In genomic region chr4:116642071-116642470, GRCm38 (mm10) we compare ENCODE assay signal across 23 mouse cellular contexts. TPM values are rescaled to one million over a fixed set of nuclear protein-coding genes. Genes with fewer than 3 reads are reported as not detected.
DNase-seq lines count a peak whose midpoint lies in the region; ATAC-seq and TF ChIP-seq lines count a peak whose summit lies in the region.
"Had no signal": no experiment of that assay in that cellular context is flagged by ENCODE, and none has a peak within 500 bp of the region (broad histone marks: within the 10 kb centered on the region; RNA-seq: fewer than 3 reads in every experiment).

No protein-coding gene starts in this region.

- H3K27ac ChIP-seq in intestine, postnatal 0 days (ENCODE audit: low read depth, low read length): no peak overlapping the region
- no peak overlapping the region for H3K27ac ChIP-seq in intestine, embryonic 16.5 days (ENCODE audit: low read length)
- H3K27ac ChIP-seq in liver, postnatal 0 days (ENCODE audit: low read depth): no peak overlapping the region
- H3K27ac ChIP-seq: hindbrain, embryonic 15.5 days; intestine, embryonic 15.5 days; limb, embryonic 12.5 days; liver, embryonic 13.5 days; midbrain, embryonic 12.5 days; neural tube, embryonic 12.5 days had no signal

- no peak for ATAC-seq in intestine, postnatal 0 days
- no peak for ATAC-seq in intestine, embryonic 16.5 days
- no peak for ATAC-seq in liver, postnatal 0 days
- ATAC-seq in Patski: no peak
- ATAC-seq: forebrain, embryonic 14.5 days; intestine, embryonic 15.5 days had no signal

- POLR2A ChIA-PET in Patski (lab: Charles Lee): no interaction called here

- no peaks in the 10 kb centered on the region for H3K27me3 ChIP-seq in intestine, postnatal 0 days (replicated peaks; ENCODE audit: control insufficient read depth, insufficient read depth, low read length)
- no peaks in the 10 kb centered on the region for H3K27me3 ChIP-seq in intestine, embryonic 16.5 days (replicated peaks; ENCODE audit: control insufficient read depth, insufficient read depth, low read length)
- H3K27me3 ChIP-seq in liver, postnatal 0 days (ENCODE audit: insufficient read depth, low read length): no peaks in the 10 kb centered on the region
- no peaks in the 10 kb centered on the region for H3K27me3 ChIP-seq in E14TG2a.4 (ENCODE audit: insufficient read depth, low read length)
- no peaks in the 10 kb centered on the region for H3K27me3 ChIP-seq in Patski
- H3K27me3 ChIP-seq: hindbrain, embryonic 15.5 days; intestine, embryonic 15.5 days; limb, embryonic 12.5 days; liver, embryonic 13.5 days; midbrain, embryonic 12.5 days; neural tube, embryonic 12.5 days had no signal

- no peak overlapping the region for H3K9ac ChIP-seq in intestine, postnatal 0 days (ENCODE audit: low read depth, low read length)
- no peak overlapping the region for H3K9ac ChIP-seq in intestine, embryonic 16.5 days (ENCODE audit: low read depth, low read length)
- H3K9ac ChIP-seq in liver, postnatal 0 days (replicated peaks): no peak overlapping the region
- H3K9ac ChIP-seq: hindbrain, embryonic 15.5 days; intestine, embryonic 15.5 days; limb, embryonic 12.5 days; liver, embryonic 13.5 days; midbrain, embryonic 12.5 days; neural tube, embryonic 12.5 days had no signal

- TF ChIP-seq EP300 in liver, postnatal 0 days (IDR thresholded peaks at IDR 0.05; ENCODE audit: low read depth): no peak

- TF ChIP-seq CTCF in intestine, postnatal 0 days (IDR thresholded peaks at IDR 0.05; ENCODE audit: low read depth): peak; percentile 54
- TF ChIP-seq CTCF in liver, postnatal 0 days (IDR thresholded peaks at IDR 0.05; ENCODE audit: low read depth): peak; percentile 39
- TF ChIP-seq CTCF in E14TG2a.4 (conservative IDR thresholded peaks at IDR 0.05; ENCODE audit: low read length): peak; percentile 26
- TF ChIP-seq CTCF in Patski (IDR thresholded peaks at IDR 0.05): peak; percentile 53

- no peak for DNase-seq in liver, postnatal 0 days
- DNase-seq in liver (no peak), Patski (ENCODE audit: low read depth, low spot score) (no peak)
- no peak for DNase-seq in cerebellum, postnatal 4 days (ENCODE audit: low spot score in 2 of 2)
- DNase-seq: adrenal gland, postnatal 25 days; cerebellum, adult 8-10 months; cerebellum, postnatal 36 days; gastrocnemius, postnatal 14 days; heart, adult 18-20 months; heart, postnatal 4 days; kidney, postnatal 10 days; liver, embryonic 13.5 days; right cerebral cortex, postnatal 14 days; spleen, adult 18-20 months had no signal

- WGBS in intestine, postnatal 0 days: 97% methylated on average over 1 of the region's 1 CpGs
- WGBS in intestine, embryonic 16.5 days: 96% methylated on average over 1 of the region's 1 CpGs
- 94% methylated on average over 1 of the region's 1 CpGs for WGBS in liver, postnatal 0 days (ENCODE audit: insufficient replicate concordance)

- no peaks in the 10 kb centered on the region for H3K9me3 ChIP-seq in intestine, postnatal 0 days (ENCODE audit: control insufficient read depth)
- no peaks in the 10 kb centered on the region for H3K9me3 ChIP-seq in intestine, embryonic 16.5 days (ENCODE audit: control insufficient read depth, low read length)
- no peaks in the 10 kb centered on the region for H3K9me3 ChIP-seq in liver, postnatal 0 days (ENCODE audit: low read length)
- H3K9me3 ChIP-seq in E14TG2a.4 (ENCODE audit: low read length): no peaks in the 10 kb centered on the region
- H3K9me3 ChIP-seq: hindbrain, embryonic 15.5 days; intestine, embryonic 15.5 days; limb, embryonic 12.5 days; liver, embryonic 13.5 days; midbrain, embryonic 12.5 days; neural tube, embryonic 12.5 days had no signal

- peaks cover 65% of the 10 kb centered on the region for H3K36me3 ChIP-seq in intestine, postnatal 0 days (ENCODE audit: control insufficient read depth, insufficient read depth)
- peaks cover 39% of the 10 kb centered on the region for H3K36me3 ChIP-seq in intestine, embryonic 16.5 days (ENCODE audit: control insufficient read depth, insufficient read depth, low read length)
- H3K36me3 ChIP-seq in liver, postnatal 0 days (replicated peaks; ENCODE audit: insufficient read depth, low read length): peaks cover 57% of the 10 kb centered on the region
- H3K36me3 ChIP-seq in E14TG2a.4 (ENCODE audit: insufficient read depth, low read length): peaks cover 97% of the 10 kb centered on the region

- CTCF ChIA-PET in Patski (lab: Charles Lee): no interaction called here

- no peaks in the 10 kb centered on the region; the same call in 1 of the 2 replicates for H3K4me1 ChIP-seq in intestine, postnatal 0 days (replicated peaks; ENCODE audit: control insufficient read depth, insufficient read depth, low read length)
- peaks cover 3% of the 10 kb centered on the region for H3K4me1 ChIP-seq in intestine, embryonic 16.5 days (ENCODE audit: control insufficient read depth, insufficient read depth, low read length)
- no peaks in the 10 kb centered on the region for H3K4me1 ChIP-seq in liver, postnatal 0 days (ENCODE audit: insufficient read depth)
- H3K4me1 ChIP-seq in E14TG2a.4 (replicated peaks; ENCODE audit: low read depth, low read length): peaks cover 55% of the 10 kb centered on the region
- H3K4me1 ChIP-seq: limb, embryonic 12.5 days had no signal

- no peak overlapping the region for H3K4me2 ChIP-seq in intestine, postnatal 0 days (replicated peaks; ENCODE audit: low read depth)
- H3K4me2 ChIP-seq in intestine, embryonic 16.5 days (ENCODE audit: low read depth, low read length): no peak overlapping the region
- H3K4me2 ChIP-seq in liver, postnatal 0 days (ENCODE audit: low read depth, low read length): no peak overlapping the region
- H3K4me2 ChIP-seq: hindbrain, embryonic 15.5 days; intestine, embryonic 15.5 days; limb, embryonic 12.5 days; liver, embryonic 13.5 days; midbrain, embryonic 12.5 days; neural tube, embryonic 12.5 days had no signal

- no peak overlapping the region for H3K4me3 ChIP-seq in intestine, postnatal 0 days (ENCODE audit: low read depth, low read length)
- no peak overlapping the region for H3K4me3 ChIP-seq in intestine, embryonic 16.5 days (ENCODE audit: low read length)
- H3K4me3 ChIP-seq in liver, postnatal 0 days (ENCODE audit: low read depth, low read length): no peak overlapping the region
- H3K4me3 ChIP-seq in E14TG2a.4 (replicated peaks; ENCODE audit: low read length): no peak overlapping the region
- H3K4me3 ChIP-seq: hindbrain, embryonic 15.5 days; intestine, embryonic 15.5 days; limb, embryonic 12.5 days; liver, embryonic 13.5 days; midbrain, embryonic 12.5 days; neural tube, embryonic 12.5 days had no signal

- in situ Hi-C loops in Patski (cut with MboI; ENCODE audit: low pct_unique_long_range_greater_than_20kb): loop anchor here (10.0 kb wide), 1 partner anchor 53 kb away; no protein-coding TSS in a partner anchor

RNA-seq across cellular contexts. Expression of gene Akr1a1, which starts 9.4 kb away (rescaled TPM):
- 860 and 870 TPM in 2 replicates for polyA plus RNA-seq in intestine, postnatal 0 days (2015; fragmentation: Nextera tagmentation; extraction: Ambion mirVana)
- 928 and 934 TPM in 2 replicates for polyA plus RNA-seq in intestine, embryonic 16.5 days (2015; fragmentation: Nextera tagmentation; extraction: Ambion mirVana)
- 320 and 321 TPM in 2 replicates for polyA plus RNA-seq in liver, postnatal 0 days (2015; fragmentation: Nextera tagmentation; extraction: Ambion mirVana)
- 517 TPM for polyA plus RNA-seq in Patski (2021)

RNA-seq across cellular contexts. Expression of gene Nasp, which starts 14.3 kb away (rescaled TPM):
- 36.9 and 38.6 TPM in 2 replicates for polyA plus RNA-seq in intestine, postnatal 0 days (2015; fragmentation: Nextera tagmentation; extraction: Ambion mirVana)
- 74.0 and 89.8 TPM in 2 replicates for polyA plus RNA-seq in intestine, embryonic 16.5 days (2015; fragmentation: Nextera tagmentation; extraction: Ambion mirVana)
- polyA plus RNA-seq in liver, postnatal 0 days (2015; fragmentation: Nextera tagmentation; extraction: Ambion mirVana): 30.0 and 30.6 TPM in 2 replicates
- 49.4 TPM for polyA plus RNA-seq in Patski (2021)

RNA-seq across cellular contexts. Expression of gene Prdx1, which starts 43.3 kb away (rescaled TPM):
- 1,180 and 1,265 TPM in 2 replicates for polyA plus RNA-seq in intestine, postnatal 0 days (2015; fragmentation: Nextera tagmentation; extraction: Ambion mirVana)
- polyA plus RNA-seq in intestine, embryonic 16.5 days (2015; fragmentation: Nextera tagmentation; extraction: Ambion mirVana): 1,384 and 1,485 TPM in 2 replicates
- 2,167 and 2,192 TPM in 2 replicates for polyA plus RNA-seq in liver, postnatal 0 days (2015; fragmentation: Nextera tagmentation; extraction: Ambion mirVana)
- polyA plus RNA-seq in Patski (2021): 538 TPM

RNA-seq across cellular contexts. Expression of gene Ccdc17, which starts 45.6 kb away (rescaled TPM):
- 4.1 and 6.1 TPM in 2 replicates for polyA plus RNA-seq in intestine, postnatal 0 days (2015; fragmentation: Nextera tagmentation; extraction: Ambion mirVana)
- 6.1 and 6.4 TPM in 2 replicates for polyA plus RNA-seq in intestine, embryonic 16.5 days (2015; fragmentation: Nextera tagmentation; extraction: Ambion mirVana)
- polyA plus RNA-seq in liver, postnatal 0 days (2015; fragmentation: Nextera tagmentation; extraction: Ambion mirVana): 2.9 TPM in 2 replicates
- 1.8 TPM for polyA plus RNA-seq in Patski (2021)
